Mouse (Mus musculus): ENCODE results near the gene Pth1r.

Pth1r gene

DNA sequence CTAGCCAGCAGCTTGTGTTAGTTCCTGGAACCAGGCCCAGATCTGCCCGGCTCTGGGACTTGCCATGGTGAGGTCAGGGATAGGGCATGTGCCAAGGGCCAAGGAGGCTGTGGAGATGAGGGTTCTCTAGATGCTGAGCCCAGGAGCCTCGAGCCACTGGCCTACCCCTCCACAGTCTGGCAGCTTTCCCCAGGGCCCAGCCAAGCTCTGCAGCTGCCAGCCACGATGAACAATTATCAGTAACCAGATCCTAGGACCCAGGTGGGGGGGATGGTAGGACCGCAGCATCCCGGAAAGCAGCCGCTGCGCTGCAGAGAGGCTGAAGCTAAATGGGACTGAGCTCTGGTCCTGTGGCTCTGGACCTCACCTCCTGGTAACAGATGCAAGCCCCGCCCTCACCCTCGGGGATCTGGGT, 21.2 kb downstream of the Pth1r start:
- in situ Hi-C loops (cut with MboI; ENCODE audit: unreplicated experiment in 2 of 2) = loop anchor here in 1 of 2 experiments (5.0 kb wide), 1 partner anchor 42 kb away; no protein-coding TSS in a partner anchor

DNA sequence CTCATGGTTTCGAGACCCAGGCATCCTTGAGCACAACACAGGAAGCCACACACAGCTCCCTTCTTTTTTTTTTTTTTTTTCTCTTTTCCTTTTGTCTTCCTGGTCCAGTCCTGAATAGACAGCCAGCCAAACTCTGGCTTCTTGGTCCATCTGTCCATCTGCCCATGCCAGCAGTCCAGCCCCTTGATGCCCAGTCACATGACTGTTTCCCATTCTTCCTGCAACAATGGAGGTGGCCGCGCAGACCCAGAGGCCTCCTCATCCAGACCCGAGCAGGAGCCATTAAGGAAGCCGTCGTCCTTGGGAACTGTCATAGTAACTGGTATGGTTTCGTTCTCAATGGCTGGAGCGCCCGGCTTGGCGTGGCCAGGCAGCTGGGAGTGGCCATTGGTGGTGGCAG, 24.9 kb downstream of the Pth1r start:
- in situ Hi-C loops (cut with MboI; ENCODE audit: unreplicated experiment in 2 of 2) = no loop called here

DNA sequence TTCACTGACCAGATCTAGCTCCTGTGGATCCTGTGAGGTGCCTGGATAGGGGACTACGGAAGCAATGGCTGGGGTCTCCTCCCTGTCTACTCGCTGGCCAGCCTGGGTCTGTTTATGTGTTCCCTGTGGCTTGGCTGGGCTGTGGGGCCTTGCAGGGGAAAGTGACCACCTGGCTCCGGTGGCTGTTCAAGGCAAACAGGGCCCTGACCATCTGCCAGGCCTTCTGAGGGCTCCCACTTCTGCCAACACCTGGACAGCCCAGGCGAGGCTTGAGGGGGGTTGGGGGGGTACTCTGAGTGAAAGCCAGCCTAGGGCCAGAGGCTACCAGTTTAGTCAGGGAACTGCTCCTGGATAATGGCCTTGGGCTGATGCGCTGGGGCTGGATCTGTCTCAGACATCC, 27.0 kb downstream of the Pth1r start:
- in situ Hi-C loops (cut with MboI; ENCODE audit: unreplicated experiment in 2 of 2) = loop anchor here in 1 of 2 experiments (10.0 kb wide), 1 partner anchor 155 kb away; the partner anchor contains the start of gene Als2cl

DNA sequence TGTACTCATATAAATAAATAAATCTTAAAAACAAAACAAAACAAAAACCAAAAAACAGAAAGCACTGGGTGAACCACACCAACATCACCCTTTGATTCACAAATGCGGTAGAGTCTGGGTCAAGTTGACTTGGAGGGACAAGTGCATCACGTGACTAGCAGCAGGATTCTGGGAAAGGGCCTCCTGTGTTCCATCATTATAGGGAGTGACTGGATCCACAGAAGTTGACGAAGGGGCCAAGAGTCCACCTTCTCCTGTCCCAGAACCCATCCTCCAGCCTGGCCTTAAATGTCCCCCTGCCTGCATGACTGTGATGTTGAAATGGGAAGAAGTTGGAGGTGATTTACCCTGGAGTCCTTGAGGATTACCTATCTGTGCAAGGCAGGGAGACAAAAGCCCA, 28.1 kb downstream of the Pth1r start:
- in situ Hi-C loops (cut with MboI; ENCODE audit: unreplicated experiment in 2 of 2) = loop anchor here in 1 of 2 experiments (10.0 kb wide), 1 partner anchor 156 kb away; the partner anchor contains the start of gene Als2cl

DNA sequence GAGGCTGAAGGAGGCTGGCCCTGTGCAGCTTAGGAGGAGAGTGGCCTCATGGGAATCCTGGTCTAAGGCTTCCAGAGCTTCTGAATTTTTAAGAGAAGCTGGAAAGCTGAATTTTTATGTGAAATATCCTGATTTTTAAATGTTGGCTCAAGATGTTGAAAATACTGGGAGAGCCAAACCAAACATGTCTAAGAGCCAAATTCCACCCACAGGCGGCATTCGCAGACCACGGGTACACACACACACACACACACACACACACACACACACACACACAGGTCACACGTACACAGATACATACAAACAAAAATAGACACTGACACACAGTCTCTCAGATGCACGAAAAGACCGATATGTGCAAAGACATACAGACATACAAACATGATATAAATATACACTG, 28.9 kb downstream of the Pth1r start:
- in situ Hi-C loops (cut with MboI; ENCODE audit: unreplicated experiment in 2 of 2) = loop anchor here in 1 of 2 experiments (10.0 kb wide), 1 partner anchor 157 kb away; the partner anchor contains the start of gene Als2cl

DNA sequence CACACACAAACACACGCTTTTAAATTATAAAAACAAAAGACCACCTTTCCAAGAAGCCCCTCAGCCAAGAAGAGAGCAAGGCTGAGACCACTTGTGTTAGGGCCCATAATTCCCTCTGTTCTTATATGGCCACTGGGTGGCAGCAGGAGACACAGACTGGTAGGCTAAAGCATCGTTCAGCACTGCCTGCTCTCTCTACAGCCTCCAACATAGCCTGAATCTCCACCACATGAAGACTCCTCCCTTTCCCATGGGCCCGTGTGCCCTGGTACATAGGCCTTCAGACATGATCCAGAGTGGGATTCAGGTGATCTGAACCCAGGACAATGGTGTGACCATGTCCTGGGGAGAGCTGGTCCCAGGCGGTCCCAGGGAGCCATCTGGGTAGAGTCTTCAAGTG, 30.2 kb downstream of the Pth1r start:
- in situ Hi-C loops (cut with MboI; ENCODE audit: unreplicated experiment in 2 of 2) = loop anchor here in 1 of 2 experiments (10.0 kb wide), 1 partner anchor 158 kb away; the partner anchor contains the start of gene Als2cl

DNA sequence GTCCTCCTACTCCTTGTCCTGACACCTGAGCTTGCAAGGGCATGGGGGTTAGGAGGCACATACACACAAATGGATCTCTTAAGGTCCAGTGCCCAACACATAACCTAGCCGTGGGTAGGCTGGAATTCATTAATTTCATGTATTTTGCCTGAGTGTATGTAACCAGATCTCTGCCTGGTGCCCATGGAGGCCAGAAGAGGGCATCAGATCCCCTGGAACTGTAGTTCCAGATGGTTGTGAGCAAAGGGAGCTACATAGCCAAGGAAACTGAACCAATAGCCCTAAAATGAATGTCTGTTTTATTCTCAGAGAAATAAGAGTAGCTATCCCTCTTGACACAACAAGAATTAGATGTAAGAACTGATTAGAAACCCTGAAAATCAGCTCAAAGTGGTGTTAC, 31.5 kb downstream of the Pth1r start:
- in situ Hi-C loops (cut with MboI; ENCODE audit: unreplicated experiment in 2 of 2) = loop anchor here in 1 of 2 experiments (10.0 kb wide), 1 partner anchor 159 kb away; the partner anchor contains the start of gene Als2cl

DNA sequence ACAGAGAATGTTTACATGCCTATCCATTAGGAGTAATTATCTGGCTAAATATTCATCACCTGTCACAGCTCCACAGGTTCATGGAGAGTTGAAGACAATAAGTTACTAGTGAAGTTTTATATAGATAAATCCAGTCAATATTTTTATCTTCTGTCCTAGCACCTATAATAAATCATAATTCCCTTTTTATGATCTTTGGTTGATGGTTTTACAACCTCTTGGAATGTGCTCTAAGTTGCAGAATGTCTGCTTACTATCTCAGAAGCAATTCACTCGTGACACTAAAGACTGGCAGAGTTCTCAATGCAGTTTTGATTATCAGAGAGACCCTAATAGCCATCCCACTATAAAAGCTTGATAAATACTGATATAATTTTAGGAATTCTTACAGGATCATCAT, 33.6 kb downstream of the Pth1r start:
- in situ Hi-C loops (cut with MboI; ENCODE audit: unreplicated experiment in 2 of 2) = loop anchor here (5.0 to 10.0 kb wide), 4 partner anchors 64 to 301 kb away; partner anchors contain the start of gene Als2cl (in 1 of the 2)

DNA sequence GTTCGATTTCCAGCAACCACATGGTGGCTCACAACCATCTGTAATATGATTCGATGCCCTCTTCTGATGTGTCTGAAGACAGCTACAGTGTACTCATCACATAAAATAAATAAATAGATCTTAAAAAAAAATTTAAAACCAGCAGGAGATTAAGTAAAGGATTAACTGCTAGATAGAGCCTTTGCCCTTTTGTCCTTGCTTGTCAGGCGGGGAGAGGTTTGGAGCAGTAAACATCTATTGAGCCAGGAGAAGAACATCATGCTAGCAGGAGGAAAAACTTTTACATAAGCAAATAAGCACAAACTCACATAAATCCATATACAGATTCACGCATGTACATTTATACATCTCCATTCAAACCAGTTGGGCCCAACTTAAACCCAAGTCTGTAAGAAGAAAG, 34.4 kb downstream of the Pth1r start:
- in situ Hi-C loops (cut with MboI; ENCODE audit: unreplicated experiment in 2 of 2) = loop anchor here (5.0 to 10.0 kb wide), 4 partner anchors 65 to 300 kb away; partner anchors contain the start of gene Als2cl (in 1 of the 2)

DNA sequence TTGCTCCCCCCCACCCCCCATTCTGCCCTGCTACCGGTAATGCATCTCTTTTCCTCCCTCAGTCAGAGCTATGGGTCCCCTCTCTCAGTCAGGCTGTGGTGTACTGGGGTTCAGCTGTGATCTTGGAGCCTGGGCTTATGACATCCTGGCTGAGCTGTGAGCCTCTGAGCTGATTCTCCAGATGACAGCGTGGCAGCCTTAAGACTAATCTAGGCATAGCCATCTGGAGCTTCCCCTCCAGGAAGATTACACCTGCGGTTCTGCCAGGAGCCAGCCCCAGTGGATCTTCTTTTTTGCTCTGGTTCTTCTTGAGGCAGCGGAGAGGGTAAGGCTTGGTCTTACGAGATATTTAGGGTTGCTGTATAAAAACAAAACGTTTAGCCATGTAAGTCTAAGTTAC, 34.9 kb downstream of the Pth1r start:
- in situ Hi-C loops (cut with MboI; ENCODE audit: unreplicated experiment in 2 of 2) = loop anchor here (5.0 to 10.0 kb wide), 4 partner anchors 65 to 300 kb away; partner anchors contain the start of gene Als2cl (in 1 of the 2)

DNA sequence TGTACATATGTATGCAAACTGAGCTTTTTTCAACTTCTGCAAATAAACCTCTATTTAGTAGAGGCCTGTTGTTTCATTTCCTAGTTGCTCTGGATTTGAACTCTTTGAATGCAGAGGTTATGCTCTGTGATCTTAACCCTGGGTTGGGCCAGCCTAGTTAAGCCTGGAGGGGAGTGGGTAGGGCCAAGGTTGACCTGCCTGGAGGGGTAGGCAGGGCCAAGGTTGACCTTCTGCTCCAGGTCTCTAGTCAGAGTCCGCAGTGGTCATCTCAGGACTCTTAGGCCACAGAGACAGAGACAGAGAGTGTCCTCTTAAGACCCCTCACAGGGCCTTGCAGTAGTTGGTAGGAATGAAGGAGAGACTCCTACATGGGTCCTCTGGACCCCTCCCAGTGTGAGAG, 35.4 kb downstream of the Pth1r start:
- in situ Hi-C loops (cut with MboI; ENCODE audit: unreplicated experiment in 2 of 2) = loop anchor here (5.0 to 10.0 kb wide), 4 partner anchors 66 to 299 kb away; partner anchors contain the start of gene Als2cl (in 1 of the 2)

DNA sequence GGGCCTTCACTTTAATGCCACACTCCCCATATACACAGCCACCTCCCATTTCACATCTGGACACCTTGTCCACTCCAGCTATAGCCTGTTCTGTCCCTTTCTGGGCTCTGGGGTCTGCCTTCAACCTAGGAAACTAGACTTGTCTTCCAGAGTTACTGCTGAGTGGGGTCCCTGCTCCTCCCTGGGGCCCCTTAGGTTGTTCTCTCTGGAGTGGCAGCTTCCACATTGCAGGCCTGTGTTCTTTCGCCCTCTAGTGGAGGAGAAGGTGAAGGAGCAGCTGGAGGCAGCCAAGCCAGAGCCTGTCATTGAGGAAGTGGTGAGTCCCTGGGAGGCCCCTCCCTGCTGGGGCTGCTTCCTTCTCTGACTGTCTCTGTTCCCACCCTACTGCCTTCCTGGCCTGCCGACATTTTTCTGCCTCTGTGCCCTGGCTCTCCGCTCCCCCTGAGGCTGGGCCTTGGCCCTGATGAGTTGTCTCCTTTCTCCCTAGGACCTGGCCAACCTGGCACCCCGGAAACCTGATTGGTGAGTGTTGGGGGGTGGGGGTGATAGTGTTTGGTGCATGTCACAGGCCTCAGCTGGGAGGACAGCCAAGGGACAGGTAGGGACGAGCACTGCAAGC, 37.2 kb downstream of the Pth1r start:
- in situ Hi-C loops (cut with MboI; ENCODE audit: unreplicated experiment in 2 of 2) = loop anchor here (5.0 to 10.0 kb wide), 4 partner anchors 68 to 297 kb away; partner anchors contain the start of gene Als2cl (in 1 of the 2)

DNA sequence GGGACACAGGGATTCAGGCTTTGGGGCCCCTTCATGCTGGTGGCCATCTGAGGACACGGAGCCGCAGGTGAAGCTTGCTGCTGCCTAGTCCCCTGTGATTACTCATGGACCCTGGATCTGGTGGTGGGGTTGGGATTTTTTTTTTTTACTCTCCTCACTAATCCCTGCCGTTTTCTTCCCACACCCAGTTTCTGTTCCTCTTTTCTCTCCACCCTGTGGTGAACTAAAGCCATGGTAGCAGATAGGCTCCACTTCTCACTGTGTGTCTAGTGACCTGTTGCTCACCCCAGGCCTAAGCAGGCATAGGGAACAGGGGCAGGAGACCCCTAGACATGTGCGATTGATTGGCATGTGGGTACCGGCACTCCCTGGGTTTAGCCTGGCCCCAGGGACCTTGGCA, 40.2 kb downstream of the Pth1r start:
- in situ Hi-C loops (cut with MboI; ENCODE audit: unreplicated experiment in 2 of 2) = no loop called here

DNA sequence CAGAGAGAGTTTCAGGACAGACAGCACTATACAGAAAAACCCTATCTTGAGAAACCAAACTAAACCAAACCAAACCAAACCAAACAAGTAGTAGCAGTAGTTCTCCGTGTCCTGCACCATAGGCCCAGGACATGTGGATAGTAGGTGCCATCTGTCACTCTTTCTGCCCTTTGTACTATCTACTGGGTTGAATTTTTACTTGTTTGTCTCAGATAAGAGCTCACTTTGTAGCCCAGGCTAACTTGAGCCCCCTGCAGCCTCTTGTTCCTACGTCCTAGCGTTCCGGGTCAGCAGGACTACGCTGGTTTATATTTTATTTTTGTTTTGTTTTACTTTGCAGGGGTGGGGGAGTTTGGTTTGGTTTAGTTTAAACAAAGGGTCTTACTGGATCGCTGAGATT, 43.0 kb downstream of the Pth1r start:
- in situ Hi-C loops (cut with MboI; ENCODE audit: unreplicated experiment in 2 of 2) = no loop called here

DNA sequence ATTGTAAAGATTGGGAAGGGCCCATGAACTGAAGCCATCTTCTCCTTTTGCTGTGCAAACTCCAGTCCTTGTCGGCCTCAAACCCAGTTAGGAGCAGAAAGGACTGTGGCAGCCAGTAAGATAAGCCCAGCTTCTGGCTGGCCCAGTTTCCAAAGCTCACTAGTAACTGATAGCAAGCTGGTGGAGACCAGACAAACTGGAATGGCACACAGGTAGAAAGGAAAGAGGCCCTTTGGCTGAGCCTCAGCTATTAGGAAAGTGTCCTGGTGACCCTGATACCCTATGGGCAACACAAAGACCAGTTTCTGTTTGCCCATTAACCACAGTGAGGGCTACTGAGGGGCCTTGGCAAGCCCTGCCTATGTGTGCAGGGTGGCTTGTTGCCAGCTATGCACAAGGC, 44.1 kb downstream of the Pth1r start:
- in situ Hi-C loops (cut with MboI; ENCODE audit: unreplicated experiment in 2 of 2) = no loop called here

DNA sequence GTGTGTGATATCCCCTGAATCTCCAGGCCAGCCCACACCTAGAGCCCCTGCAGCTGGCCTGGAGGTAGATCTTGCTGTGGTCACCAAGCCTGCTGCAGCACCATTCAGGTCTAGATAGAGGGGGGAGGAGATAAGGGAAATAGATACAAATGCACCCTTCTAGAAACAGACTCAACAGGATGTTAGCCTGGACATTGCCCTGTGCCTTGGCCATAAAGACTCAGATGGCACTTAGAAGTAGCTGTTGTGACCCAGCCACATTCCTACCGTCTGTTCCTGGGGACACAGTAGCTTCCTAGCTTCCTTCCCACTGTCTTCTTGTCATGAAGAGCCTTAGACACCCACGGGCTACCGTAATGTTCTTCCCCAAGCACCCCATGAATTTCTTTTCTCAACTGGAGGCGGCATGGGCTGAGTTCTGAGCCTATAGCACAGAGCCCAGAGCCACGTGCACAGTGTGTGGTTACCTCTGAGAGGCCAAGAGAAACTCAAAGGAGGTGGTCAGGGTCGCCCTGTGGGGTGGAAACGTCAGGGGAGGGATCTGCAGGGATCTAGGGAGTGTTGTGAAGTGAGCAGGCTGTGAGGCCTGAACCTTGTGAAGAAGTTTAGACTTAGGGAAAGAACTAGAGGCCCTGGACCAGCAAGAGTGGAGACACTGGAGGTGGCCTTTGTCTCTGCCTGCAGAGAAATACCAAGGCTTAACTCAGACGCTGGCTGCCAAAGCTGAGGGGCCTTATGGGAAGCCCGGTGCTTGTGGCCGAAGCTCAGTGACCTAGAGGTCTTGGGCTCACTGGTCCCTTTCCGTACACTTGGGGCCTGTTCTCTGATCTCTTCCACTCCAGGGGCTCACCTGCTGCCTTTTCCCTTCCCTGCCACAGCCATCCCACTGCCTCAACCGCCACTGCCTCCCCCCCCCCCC, 45.6 kb downstream of the Pth1r start:
- in situ Hi-C loops (cut with MboI; ENCODE audit: unreplicated experiment in 2 of 2) = no loop called here

DNA sequence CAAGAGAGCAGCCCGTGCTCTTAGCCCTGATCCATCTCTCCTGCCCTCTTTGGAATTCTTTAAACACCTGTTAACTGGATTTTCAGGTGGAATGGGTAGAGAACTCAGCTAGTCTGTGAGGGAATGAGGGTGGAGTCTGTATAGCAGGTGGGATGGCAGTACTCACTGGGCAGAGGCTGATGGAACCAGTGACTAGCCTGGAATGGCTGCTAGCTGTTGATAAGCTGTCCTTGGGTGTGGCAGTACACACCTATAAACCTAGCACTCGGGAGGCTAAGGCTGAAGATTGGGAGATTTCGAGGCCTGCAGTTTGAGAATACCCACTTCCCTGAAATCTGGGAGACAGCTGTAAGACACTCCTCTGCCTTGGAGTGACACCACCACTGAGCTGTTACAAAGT, 47.4 kb downstream of the Pth1r start:
- in situ Hi-C loops (cut with MboI; ENCODE audit: unreplicated experiment in 2 of 2) = no loop called here

DNA sequence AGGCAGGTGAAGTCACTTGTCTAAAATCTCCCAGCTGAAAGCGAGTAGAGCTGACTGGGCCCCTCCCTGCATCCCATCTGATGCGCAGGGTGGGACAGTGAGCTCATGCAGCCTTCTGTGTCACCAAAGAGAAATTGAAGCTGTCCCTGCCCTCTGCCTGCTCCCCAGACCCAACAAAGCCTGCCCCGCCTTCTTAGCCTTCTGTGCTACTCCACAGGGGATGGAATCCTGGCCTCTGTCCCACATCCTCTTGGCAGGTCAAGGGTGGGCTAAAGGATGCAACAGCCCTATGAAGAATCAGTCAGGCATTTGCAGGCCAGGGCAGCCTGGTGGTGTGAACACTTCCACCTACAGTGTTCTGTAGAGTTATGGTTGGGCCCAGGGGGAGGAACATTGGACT, 49.5 kb downstream of the Pth1r start:
- in situ Hi-C loops (cut with MboI; ENCODE audit: unreplicated experiment in 2 of 2) = no loop called here

DNA sequence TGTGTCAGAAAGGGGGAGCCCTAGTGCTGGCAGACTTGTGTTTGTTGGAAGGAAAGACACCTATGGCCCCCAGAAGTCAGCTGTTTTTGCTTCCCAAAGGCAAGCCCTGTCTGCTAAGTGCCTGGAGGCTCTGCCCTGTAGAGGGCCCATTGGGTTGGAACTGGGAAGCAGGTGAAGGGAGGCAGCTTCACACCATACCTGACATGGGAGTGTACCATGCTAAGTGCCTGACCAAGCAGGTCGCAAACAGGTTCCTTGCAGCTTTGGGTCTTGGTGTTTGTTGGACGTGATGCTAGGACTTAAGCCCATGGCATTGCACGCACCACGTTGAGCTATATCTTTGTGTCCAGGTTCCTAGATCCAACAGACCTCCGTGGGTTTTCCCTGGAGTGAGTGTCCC, 50.5 kb downstream of the Pth1r start:
- in situ Hi-C loops (cut with MboI; ENCODE audit: unreplicated experiment in 2 of 2) = no loop called here

DNA sequence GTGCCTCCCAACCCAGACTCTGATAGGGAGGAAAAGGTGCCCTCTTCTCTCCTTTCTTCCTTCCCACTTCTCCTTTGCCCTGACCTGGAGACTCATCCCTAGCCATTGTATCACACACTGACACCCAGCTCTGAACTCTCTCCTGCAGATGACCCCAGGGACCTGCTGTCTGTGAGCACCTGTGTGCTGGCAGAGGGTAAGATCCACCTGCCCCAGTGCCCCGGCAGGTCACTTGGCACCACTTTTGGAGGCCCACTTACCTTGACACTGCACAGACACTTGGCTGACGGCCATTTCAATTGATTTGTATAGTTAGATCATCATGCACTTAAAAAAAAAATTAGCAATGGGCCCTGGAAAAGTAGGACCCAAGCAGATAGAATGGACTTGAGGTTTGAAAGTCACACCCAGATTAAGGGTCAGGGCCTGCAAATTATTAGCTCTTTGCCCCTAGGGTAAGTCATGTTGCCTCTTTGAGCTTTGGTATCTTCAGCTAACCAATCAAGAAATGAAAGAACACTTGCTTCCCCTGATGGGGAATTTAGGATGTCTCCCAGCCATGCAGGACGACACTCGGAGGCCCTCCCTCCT, 51.7 kb downstream of the Pth1r start:
- in situ Hi-C loops (cut with MboI; ENCODE audit: unreplicated experiment in 2 of 2) = no loop called here

Measured in v-Abl transformed pro-B cells (cell line).